Mouse (Mus musculus): ENCODE results near the gene Serpina3a.
"Not testable (repeated sequence)": the region's sequence is repeated elsewhere in the genome, so short reads cannot be mapped to it uniquely, and the experiment has no call there.

Gene Serpina3a

GRCm38 (mm10) chr12:104112333-104112732 is at the start of gene Serpina3a:
Serpina3a (plus strand) TSS chr12:104112724.
- DNase-seq = not testable (repeated sequence)

GRCm38 (mm10) chr12:104064532-104064931 is 48.0 kb upstream of the Serpina3a start:
- DNase-seq = no peak

GRCm38 (mm10) chr12:104064996-104065395 is 47.5 kb upstream of the Serpina3a start:
- no peak for DNase-seq

GRCm38 (mm10) chr12:104066241-104066640 is 46.3 kb upstream of the Serpina3a start:
- peak; percentile 33 to 64 for DNase-seq

- peak; percentile 28 to 31 for DNase-seq
These were observed 45.0 kb upstream of the Serpina3a start for GRCm38 (mm10) chr12:104067549-104067948.

- peak; percentile 50 to 76 for DNase-seq
These were observed 42.9 kb upstream of the Serpina3a start for GRCm38 (mm10) chr12:104069620-104070019.

- DNase-seq = no peak
These were observed 40.8 kb upstream of the Serpina3a start for GRCm38 (mm10) chr12:104071708-104072107.

GRCm38 (mm10) chr12:104072286-104072685 is 40.2 kb upstream of the Serpina3a start:
- DNase-seq = no peak

GRCm38 (mm10) chr12:104090119-104090518 is 22.4 kb upstream of the Serpina3a start:
- DNase-seq = no peak

- no peak for DNase-seq
These were observed 21.2 kb upstream of the Serpina3a start for GRCm38 (mm10) chr12:104091303-104091702.

GRCm38 (mm10) chr12:104100768-104101167 is 11.8 kb upstream of the Serpina3a start, which contains the start of gene Serpina5:
Serpina5 (plus strand) TSS chr12:104101113.
- DNase-seq = no peak

GRCm38 (mm10) chr12:104105847-104106246 is 6.7 kb upstream of the Serpina3a start:
- DNase-seq = no peak

- DNase-seq = no peak
These were observed 5.6 kb upstream of the Serpina3a start for GRCm38 (mm10) chr12:104106919-104107318.

GRCm38 (mm10) chr12:104108507-104108906 is 4.0 kb upstream of the Serpina3a start:
- DNase-seq = peak; percentile 47 to 65

- DNase-seq = no peak
These were observed 2.5 kb downstream of the Serpina3a start for GRCm38 (mm10) chr12:104114921-104115579.

GRCm38 (mm10) chr12:104123097-104123496 is 10.6 kb downstream of the Serpina3a start:
- DNase-seq = no peak

GRCm38 (mm10) chr12:104123996-104124395 is 11.5 kb downstream of the Serpina3a start:
- DNase-seq = no peak

- DNase-seq = no peak
These were observed 12.6 kb downstream of the Serpina3a start for GRCm38 (mm10) chr12:104125021-104125560.

- DNase-seq = no peak
These were observed 15.2 kb downstream of the Serpina3a start, which contains the start of gene Serpina3b for GRCm38 (mm10) chr12:104127696-104128095. Serpina3b (plus strand) TSS chr12:104127996.

- no peak for DNase-seq
These were observed 18.5 kb downstream of the Serpina3a start for GRCm38 (mm10) chr12:104131041-104131440.

- no peak for DNase-seq
These were observed 25.7 kb downstream of the Serpina3a start for GRCm38 (mm10) chr12:104138216-104138615.

GRCm38 (mm10) chr12:104140543-104141103 is 28.1 kb downstream of the Serpina3a start:
- DNase-seq = no peak

- no peak for DNase-seq
These were observed 29.0 kb downstream of the Serpina3a start for GRCm38 (mm10) chr12:104141506-104141905.

- no peak for DNase-seq
These were observed 29.9 kb downstream of the Serpina3a start for GRCm38 (mm10) chr12:104142427-104142826.
